Mouse (Mus musculus) G1E (cell line): ENCODE measurements around the gene Edc4. TPM values are rescaled to one million over a fixed set of nuclear protein-coding genes. Genes with fewer than 3 reads are reported as not detected.

ENCODE experiments used
- ATAC-seq: 2 replicates; pipeline ENCODE4 v1.8.0; 2016; ENCODE audit warnings: mild to moderate bottlenecking; ENCODE audit not compliant: insufficient number of reproducible peaks, poor library complexity, low FRiP score, severe bottlenecking; ENCODE audit errors: extremely low read depth
- DNase-seq: peaks from one replicate; pipeline ENCODE4 v3.0.0; 2012; ENCODE audit warnings: low spot score
- H3K27me3 ChIP-seq: 2 replicates; pipeline ENCODE4 v1.6.1; 2012; ENCODE audit warnings: mild to moderate bottlenecking, low read length, inconsistent platforms; ENCODE audit not compliant: insufficient read depth
- H3K36me3 ChIP-seq: replicated peaks from 2 replicates; pipeline ENCODE3; 2012; ENCODE audit warnings: mild to moderate bottlenecking, inconsistent platforms
- H3K4me1 ChIP-seq: 2 replicates; pipeline ENCODE4 v1.6.1; 2012; ENCODE audit warnings: low read depth, low read length, inconsistent platforms, mixed read lengths; ENCODE audit not compliant: insufficient read depth
- H3K4me3 ChIP-seq: 2 replicates; pipeline ENCODE4 v1.5.1; 2012; ENCODE audit warnings: low read depth, mild to moderate bottlenecking, inconsistent platforms, low read length, moderate library complexity, mixed read lengths
- H3K9me3 ChIP-seq: replicated peaks from 2 replicates; pipeline ENCODE4 v1.6.1; 2012; ENCODE audit warnings: inconsistent platforms
- CTCF ChIP-seq: IDR thresholded peaks from 2 replicates; pipeline ENCODE4 v1.5.1; 2012; ENCODE audit warnings: low read depth, low read length, inconsistent platforms, mixed read lengths
- GATA1 ChIP-seq: IDR thresholded peaks from 2 replicates; pipeline ENCODE4 v1.6.1; 2012; ENCODE audit warnings: borderline replicate concordance, low read length, inconsistent platforms, mixed read lengths
- GATA2 ChIP-seq: IDR thresholded peaks from 2 replicates; pipeline ENCODE4 v1.6.1; 2012; ENCODE audit warnings: low read depth, low read length, inconsistent platforms, borderline replicate concordance
- POLR2AphosphoS5 ChIP-seq: IDR thresholded peaks from 2 replicates; pipeline ENCODE4 v1.6.1; 2012; ENCODE audit warnings: low read depth, low read length, inconsistent platforms; ENCODE audit not compliant: insufficient replicate concordance
- TAL1 ChIP-seq: conservative IDR thresholded peaks from 2 replicates; pipeline ENCODE4 v1.6.1; 2012; ENCODE audit warnings: low read depth, low read length, inconsistent platforms, mixed read lengths
- polyA plus RNA-seq: library from polyadenylated mRNA; stranded (reverse); fragments of >175 nt; gene quantifications from 2 replicates; pipeline ENCODE4 v1.2.3, GENCODE M21; 2012
- total RNA-seq, 2 experiments: library from RNA; stranded (forward) in 1 of 2; stranded (reverse) in 1 of 2; fragments of 200-1000 nt in 1 of 2; fragments of >200 nt in 1 of 2; fragmentation: Nextera tagmentation in 1 of 2; gene quantifications; 2 replicates each; pipeline ENCODE4 v1.2.3; 2014 to 2017

Gene Edc4
- total and polyA plus RNA-seq, 3 experiments = 29.7 to 53.4 (median 39.7) TPM

- TF ChIP-seq POLR2AphosphoS5 = no peak
- no peak for TF ChIP-seq GATA2
- no peak for TF ChIP-seq GATA1
- TF ChIP-seq TAL1 = no peak
- no peak for TF ChIP-seq CTCF
- peak overlapping the region; percentile 94 for H3K4me3 ChIP-seq
- ATAC-seq (peak; percentile 89), DNase-seq (peak; percentile 85)
- H3K27me3 ChIP-seq = no peaks in the 10 kb centered on the region
- H3K36me3 ChIP-seq = peaks cover 60% of the 10 kb centered on the region
- H3K4me1 ChIP-seq = peaks cover 68% of the 10 kb centered on the region
- no peaks in the 10 kb centered on the region for H3K9me3 ChIP-seq
Measured at GRCm38 (mm10) chr8:105936866-105937475, 56.3 kb downstream of the Edc4 start.

- TF ChIP-seq CTCF (no peak), TAL1 (no peak), POLR2AphosphoS5 (no peak; the same call in 1 of the 2 replicates), GATA1 (no peak), GATA2 (no peak)
- no peak for ATAC-seq
- Histone ChIP-seq H3K27me3 (no peaks in the 10 kb centered on the region), H3K36me3 (peaks cover 60% of the 10 kb centered on the region), H3K9me3 (no peaks in the 10 kb centered on the region), H3K4me1 (peaks cover 66% of the 10 kb centered on the region), H3K4me3 (peak overlapping the region; percentile 94)
- DNase-seq = peak; percentile 65
Measured at GRCm38 (mm10) chr8:105937496-105938305, 57.0 kb downstream of the Edc4 start.

- no peaks in the 10 kb centered on the region for H3K9me3 ChIP-seq
- H3K4me3 ChIP-seq = peak within 1 kb of the TSS; percentile 94
- DNase-seq = no peak
- no peak for ATAC-seq
- peaks cover 66% of the 10 kb centered on the region for H3K4me1 ChIP-seq
- no peak for TF ChIP-seq TAL1
- TF ChIP-seq GATA2 = no peak
- TF ChIP-seq GATA1 = no peak
- no peak for TF ChIP-seq POLR2AphosphoS5
- no peak for TF ChIP-seq CTCF
- no peaks in the 10 kb centered on the region for H3K27me3 ChIP-seq
- peaks cover 60% of the 10 kb centered on the region for H3K36me3 ChIP-seq
Measured at GRCm38 (mm10) chr8:105938306-105938669, 57.6 kb downstream of the Edc4 start, which contains the start of gene Psmb10. Psmb10 (minus strand) TSS chr8:105938444.

- Histone ChIP-seq H3K27me3 (no peaks in the 10 kb centered on the region), H3K36me3 (peaks cover 69% of the 10 kb centered on the region)
- ATAC-seq = no peak
Measured at GRCm38 (mm10) chr8:105942026-105942425, 61.3 kb downstream of the Edc4 start.

GRCm38 (mm10) chr8:105942542-105942941 is 61.9 kb downstream of the Edc4 start:
- no peak for DNase-seq
- no peak overlapping the region for H3K4me3 ChIP-seq
- TF ChIP-seq POLR2AphosphoS5 (no peak), CTCF (no peak), GATA2 (no peak), GATA1 (no peak), TAL1 (no peak)

More at GRCm38 (mm10) chr8:105942026-105942425, 61.3 kb downstream of the Edc4 start:
- DNase-seq = no peak
- TF ChIP-seq POLR2AphosphoS5 = no peak
- TF ChIP-seq GATA1 = no peak
- TF ChIP-seq GATA2 = no peak
- no peak for TF ChIP-seq TAL1
- no peak for TF ChIP-seq CTCF
- H3K9me3 ChIP-seq = no peaks in the 10 kb centered on the region
- no peak overlapping the region for H3K4me3 ChIP-seq
- H3K4me1 ChIP-seq = peaks cover 34% of the 10 kb centered on the region

GRCm38 (mm10) chr8:105943321-105943739 is 62.6 kb downstream of the Edc4 start, which contains the start of gene Lcat:
Lcat (minus strand) TSS chr8:105943382.
- DNase-seq = no peak
- no peak for ATAC-seq
- peaks cover 82% of the 10 kb centered on the region for H3K36me3 ChIP-seq

More at GRCm38 (mm10) chr8:105942542-105942941, 61.9 kb downstream of the Edc4 start:
- peaks cover 29% of the 10 kb centered on the region for H3K4me1 ChIP-seq
- H3K9me3 ChIP-seq = no peaks in the 10 kb centered on the region
- no peaks in the 10 kb centered on the region for H3K27me3 ChIP-seq
- peaks cover 74% of the 10 kb centered on the region for H3K36me3 ChIP-seq
- ATAC-seq = no peak

More at GRCm38 (mm10) chr8:105943321-105943739, 62.6 kb downstream of the Edc4 start, which contains the start of gene Lcat:
- Histone ChIP-seq H3K4me3 (no peak within 1 kb of the TSS), H3K27me3 (no peaks in the 10 kb centered on the region), H3K9me3 (no peaks in the 10 kb centered on the region), H3K4me1 (peaks cover 21% of the 10 kb centered on the region)
- TF ChIP-seq CTCF = no peak
- no peak for TF ChIP-seq POLR2AphosphoS5
- TF ChIP-seq TAL1 = no peak
- TF ChIP-seq GATA2 = no peak
- TF ChIP-seq GATA1 = no peak

Other genes starting within 250 kb of the Edc4 start
Only the 20 nearest of the 24 such genes appear.
- gene Pard6a, start 179.7 kb upstream of the Edc4 start, total RNA-seq (2014; fragmentation: Nextera tagmentation) = 3.6 and 6.2 TPM in 2 replicates
- gene Pard6a, start 179.7 kb upstream of the Edc4 start, total RNA-seq (2017) = 18.5 and 19.6 TPM in 2 replicates
- 6.2 and 6.6 TPM in 2 replicates for gene Pard6a, start 179.7 kb upstream of the Edc4 start, polyA plus RNA-seq
- not detected in 2 replicates for gene 4933405L10Rik, start 173.2 kb upstream of the Edc4 start, total RNA-seq (2014; fragmentation: Nextera tagmentation)
- not detected in 2 replicates for gene 4933405L10Rik, start 173.2 kb upstream of the Edc4 start, total RNA-seq (2017)
- 0.05 and 0.13 TPM in 2 replicates for gene 4933405L10Rik, start 173.2 kb upstream of the Edc4 start, polyA plus RNA-seq
- gene Enkd1, start 172.7 kb upstream of the Edc4 start, total RNA-seq (2014; fragmentation: Nextera tagmentation) = 9.5 and 16.8 TPM in 2 replicates
- 10.5 and 13.6 TPM in 2 replicates for gene Enkd1, start 172.7 kb upstream of the Edc4 start, total RNA-seq (2017)
- gene Enkd1, start 172.7 kb upstream of the Edc4 start, polyA plus RNA-seq = 52.5 and 62.1 TPM in 2 replicates
- 0.92 and 4.4 TPM in 2 replicates for gene Gfod2, start 122.2 kb upstream of the Edc4 start, total RNA-seq (2014; fragmentation: Nextera tagmentation)
- 1.8 and 4.9 TPM in 2 replicates for gene Gfod2, start 122.2 kb upstream of the Edc4 start, total RNA-seq (2017)
- 2.6 and 3.0 TPM in 2 replicates for gene Gfod2, start 122.2 kb upstream of the Edc4 start, polyA plus RNA-seq
- gene Ranbp10, start 53.5 kb upstream of the Edc4 start, total RNA-seq (2014; fragmentation: Nextera tagmentation) = 35.6 and 114 TPM in 2 replicates
- gene Ranbp10, start 53.5 kb upstream of the Edc4 start, total RNA-seq (2017) = 12.5 and 14.3 TPM in 2 replicates
- gene Ranbp10, start 53.5 kb upstream of the Edc4 start, polyA plus RNA-seq = 22.1 and 29.3 TPM in 2 replicates
- not detected in 2 replicates for gene Tsnaxip1, start 53.1 kb upstream of the Edc4 start, total RNA-seq (2014; fragmentation: Nextera tagmentation)
- 0.06 and 0.16 TPM in 2 replicates for gene Tsnaxip1, start 53.1 kb upstream of the Edc4 start, total RNA-seq (2017)
- gene Tsnaxip1, start 53.1 kb upstream of the Edc4 start, polyA plus RNA-seq = not detected in 2 replicates
- gene Cenpt, start 27.6 kb upstream of the Edc4 start, total RNA-seq (2014; fragmentation: Nextera tagmentation) = 25.2 and 31.4 TPM in 2 replicates
- gene Cenpt, start 27.6 kb upstream of the Edc4 start, total RNA-seq (2017) = 14.4 and 14.6 TPM in 2 replicates
- gene Cenpt, start 27.6 kb upstream of the Edc4 start, polyA plus RNA-seq = 12.7 and 12.9 TPM in 2 replicates
- gene Thap11, start 25.7 kb upstream of the Edc4 start, total RNA-seq (2014; fragmentation: Nextera tagmentation) = 18.1 and 22.5 TPM in 2 replicates
- 35.8 and 42.5 TPM in 2 replicates for gene Thap11, start 25.7 kb upstream of the Edc4 start, total RNA-seq (2017)
- 31.7 and 34.2 TPM in 2 replicates for gene Thap11, start 25.7 kb upstream of the Edc4 start, polyA plus RNA-seq
- gene Nutf2, start 20.3 kb upstream of the Edc4 start, total RNA-seq (2014; fragmentation: Nextera tagmentation) = 378 and 465 TPM in 2 replicates
- gene Nutf2, start 20.3 kb upstream of the Edc4 start, total RNA-seq (2017) = 87.1 and 116 TPM in 2 replicates
- gene Nutf2, start 20.3 kb upstream of the Edc4 start, polyA plus RNA-seq = 284 and 322 TPM in 2 replicates
- not detected in 2 replicates for gene Nrn1l, start 12.7 kb downstream of the Edc4 start, total RNA-seq (2014; fragmentation: Nextera tagmentation)
- gene Nrn1l, start 12.7 kb downstream of the Edc4 start, total RNA-seq (2017) = 0.38 TPM in 1 of 2 replicates, not detected in the other
- 1.5 and 1.8 TPM in 2 replicates for gene Nrn1l, start 12.7 kb downstream of the Edc4 start, polyA plus RNA-seq
- 26.1 and 32.1 TPM in 2 replicates for gene Pskh1, start 19.6 kb downstream of the Edc4 start, total RNA-seq (2014; fragmentation: Nextera tagmentation)
- 21.3 and 22.7 TPM in 2 replicates for gene Pskh1, start 19.6 kb downstream of the Edc4 start, total RNA-seq (2017)
- 13.1 and 19.5 TPM in 2 replicates for gene Pskh1, start 19.6 kb downstream of the Edc4 start, polyA plus RNA-seq
- gene Ctrl, start 53.0 kb downstream of the Edc4 start, total RNA-seq (2014; fragmentation: Nextera tagmentation) = not detected in 2 replicates
- 0.38 and 1.1 TPM in 2 replicates for gene Ctrl, start 53.0 kb downstream of the Edc4 start, total RNA-seq (2017)
- gene Ctrl, start 53.0 kb downstream of the Edc4 start, polyA plus RNA-seq = 0.14 TPM in 1 of 2 replicates, not detected in the other
- 14.4 and 16.3 TPM in 2 replicates for gene Psmb10, start 57.6 kb downstream of the Edc4 start, total RNA-seq (2014; fragmentation: Nextera tagmentation)
- gene Psmb10, start 57.6 kb downstream of the Edc4 start, total RNA-seq (2017) = 15.3 and 19.7 TPM in 2 replicates
- 125 and 148 TPM in 2 replicates for gene Psmb10, start 57.6 kb downstream of the Edc4 start, polyA plus RNA-seq
- gene Lcat, start 62.5 kb downstream of the Edc4 start, total RNA-seq (2014; fragmentation: Nextera tagmentation) = 0.92 TPM in 1 of 2 replicates, not detected in the other
- gene Lcat, start 62.5 kb downstream of the Edc4 start, total RNA-seq (2017) = 0.17 and 0.22 TPM in 2 replicates
- 0.29 and 0.40 TPM in 2 replicates for gene Lcat, start 62.5 kb downstream of the Edc4 start, polyA plus RNA-seq
- 3.7 and 4.4 TPM in 2 replicates for gene Slc12a4, start 85.2 kb downstream of the Edc4 start, total RNA-seq (2014; fragmentation: Nextera tagmentation)
- 6.6 and 7.2 TPM in 2 replicates for gene Slc12a4, start 85.2 kb downstream of the Edc4 start, total RNA-seq (2017)
- 7.4 and 8.7 TPM in 2 replicates for gene Slc12a4, start 85.2 kb downstream of the Edc4 start, polyA plus RNA-seq
- not detected in 2 replicates for gene Dpep3, start 98.5 kb downstream of the Edc4 start, total RNA-seq (2014; fragmentation: Nextera tagmentation)
- 0.05 TPM in 1 of 2 replicates, not detected in the other for gene Dpep3, start 98.5 kb downstream of the Edc4 start, total RNA-seq (2017)
- gene Dpep3, start 98.5 kb downstream of the Edc4 start, polyA plus RNA-seq = not detected in 2 replicates
- gene Dus2, start 110.5 kb downstream of the Edc4 start, total RNA-seq (2014; fragmentation: Nextera tagmentation) = 20.9 and 21.7 TPM in 2 replicates
- gene Dus2, start 110.5 kb downstream of the Edc4 start, total RNA-seq (2017) = 14.2 and 18.3 TPM in 2 replicates
- gene Dus2, start 110.5 kb downstream of the Edc4 start, polyA plus RNA-seq = 3.6 and 3.9 TPM in 2 replicates
- not detected in 2 replicates for gene Dpep2nb, start 125.1 kb downstream of the Edc4 start, total RNA-seq (2014; fragmentation: Nextera tagmentation)
- gene Dpep2nb, start 125.1 kb downstream of the Edc4 start, total RNA-seq (2017) = 0.16 TPM in 1 of 2 replicates, not detected in the other
- not detected in 2 replicates for gene Dpep2nb, start 125.1 kb downstream of the Edc4 start, polyA plus RNA-seq
- 9.9 TPM in 2 replicates for gene Ddx28, start 131.0 kb downstream of the Edc4 start, total RNA-seq (2014; fragmentation: Nextera tagmentation)
- gene Ddx28, start 131.0 kb downstream of the Edc4 start, total RNA-seq (2017) = 18.6 and 19.4 TPM in 2 replicates
- gene Ddx28, start 131.0 kb downstream of the Edc4 start, polyA plus RNA-seq = 22.6 and 26.0 TPM in 2 replicates
- 189 and 192 TPM in 2 replicates for gene Nfatc3, start 178.0 kb downstream of the Edc4 start, total RNA-seq (2014; fragmentation: Nextera tagmentation)
- 29.6 and 31.0 TPM in 2 replicates for gene Nfatc3, start 178.0 kb downstream of the Edc4 start, total RNA-seq (2017)
- gene Nfatc3, start 178.0 kb downstream of the Edc4 start, polyA plus RNA-seq = 13.0 and 15.0 TPM in 2 replicates